Mouse (Mus musculus): Measurements from ENCODE around the gene Zfp36.

GRCm38 (mm10) chr7:28355221-28355620, 24.8 kb downstream of the Zfp36 start:
- TF ChIP-seq EP300 (IDR thresholded peaks at IDR 0.05; ENCODE audit: low read depth) (no peak), CTCF (IDR thresholded peaks at IDR 0.05; ENCODE audit: low read depth) (no peak)

All from heart, postnatal 0 days (tissue).